Mouse (Mus musculus): ENCODE data around the gene Glb1.

Gene Glb1

DNA sequence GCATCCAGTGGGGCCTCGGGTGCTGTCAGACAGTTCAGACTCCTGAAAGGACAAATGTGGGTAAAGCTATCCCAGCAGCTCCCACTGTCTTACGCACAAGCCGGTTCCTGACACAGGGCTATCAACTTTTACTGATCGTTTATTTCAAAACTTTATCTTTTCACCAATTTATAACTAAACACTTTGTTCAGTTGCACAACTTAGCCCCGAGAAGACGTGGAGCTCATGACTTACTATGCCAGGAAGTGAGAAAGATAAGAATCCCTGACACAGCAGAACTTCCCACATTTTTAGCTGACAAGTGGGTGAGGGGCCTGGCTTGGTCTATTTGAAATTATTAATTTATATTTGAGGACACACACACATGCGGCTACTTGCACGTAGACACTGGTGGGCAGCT lies 6.2 kb upstream of the Glb1 start:
- in situ Hi-C loops (cut with MboI, MseI), result no loop called here

DNA sequence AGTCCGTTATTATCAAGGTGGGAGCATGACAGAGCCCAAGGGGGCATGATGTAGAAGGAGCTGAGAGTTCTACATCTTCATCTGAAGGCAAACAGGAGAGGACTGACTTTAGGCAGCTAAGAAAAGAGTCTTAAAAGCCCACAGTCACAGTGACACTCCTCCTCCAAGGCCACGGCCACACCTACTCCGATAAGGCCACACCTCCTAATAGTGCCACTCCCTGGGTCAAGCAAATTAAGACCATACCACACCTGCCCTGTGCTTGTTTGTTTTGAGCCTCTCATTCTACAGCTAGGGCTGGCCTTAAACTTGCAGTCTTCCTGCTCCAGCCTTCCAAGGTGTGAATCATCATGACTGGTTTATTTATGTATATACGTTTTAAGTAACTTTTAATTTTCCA lies 5.6 kb upstream of the Glb1 start:
- in situ Hi-C loops (cut with MboI, MseI), result no loop called here

DNA sequence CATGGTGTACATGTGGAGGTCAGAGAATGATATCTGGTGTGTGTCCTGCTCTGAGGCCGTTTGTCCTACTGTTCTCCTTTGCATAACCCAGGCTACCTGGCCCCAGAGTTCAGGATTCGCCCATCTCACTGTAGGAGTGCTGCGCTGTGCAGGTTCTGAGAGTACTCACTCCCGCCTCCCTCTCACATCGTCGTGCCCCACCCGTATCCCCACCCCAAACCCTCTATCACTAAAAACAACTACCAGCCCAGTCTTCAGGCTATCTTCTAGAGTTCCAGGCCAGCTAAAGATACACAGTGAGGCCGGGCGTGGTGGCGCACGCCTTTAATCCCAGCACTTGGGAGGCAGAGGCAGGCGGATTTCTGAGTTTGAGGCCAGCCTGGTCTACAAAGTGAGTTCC lies 1.2 kb upstream of the Glb1 start:
- in situ Hi-C loops (cut with MboI, MseI), result no loop called here

DNA sequence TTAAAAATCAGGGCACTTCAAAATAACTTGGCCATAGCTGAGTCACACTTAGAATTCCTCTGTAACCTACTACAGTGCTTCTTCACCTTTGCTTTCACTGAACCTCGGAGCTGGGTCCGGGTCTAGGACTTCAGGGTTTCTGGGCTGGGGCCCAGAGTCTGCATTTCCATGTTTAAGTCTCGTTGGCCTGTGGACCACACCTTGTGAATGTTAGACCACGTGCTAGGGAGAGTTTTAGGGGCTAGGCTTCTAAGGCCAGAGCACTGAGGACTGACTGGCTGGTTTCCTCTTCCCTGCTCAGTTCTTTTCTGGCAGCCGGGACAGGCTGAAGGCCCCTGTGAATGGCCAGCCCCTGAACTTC lies 308 bp upstream of the Glb1 start:
- in situ Hi-C loops (cut with MboI, MseI), result no loop called here

DNA sequence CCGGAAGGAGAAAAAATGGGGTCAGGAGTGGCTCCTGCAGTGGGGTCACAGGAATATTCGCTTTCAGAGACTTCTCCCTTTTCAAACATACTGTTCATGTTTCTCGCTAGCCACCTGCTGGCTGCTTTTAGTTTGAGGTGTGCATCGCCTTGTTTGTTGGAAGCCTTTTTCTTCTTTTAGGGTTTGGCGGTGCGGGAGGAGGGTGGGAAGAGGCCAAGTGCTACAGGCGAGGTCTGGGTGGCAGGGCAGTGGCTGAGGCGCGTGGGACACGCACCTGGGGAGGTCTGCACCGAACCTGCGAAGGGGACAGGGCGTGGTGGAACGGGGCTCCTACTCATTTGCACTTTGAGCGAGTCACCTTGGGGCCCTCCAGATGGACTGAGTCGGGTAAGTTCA lies 807 bp downstream of the Glb1 start:
- in situ Hi-C loops (cut with MboI, MseI), result no loop called here

DNA sequence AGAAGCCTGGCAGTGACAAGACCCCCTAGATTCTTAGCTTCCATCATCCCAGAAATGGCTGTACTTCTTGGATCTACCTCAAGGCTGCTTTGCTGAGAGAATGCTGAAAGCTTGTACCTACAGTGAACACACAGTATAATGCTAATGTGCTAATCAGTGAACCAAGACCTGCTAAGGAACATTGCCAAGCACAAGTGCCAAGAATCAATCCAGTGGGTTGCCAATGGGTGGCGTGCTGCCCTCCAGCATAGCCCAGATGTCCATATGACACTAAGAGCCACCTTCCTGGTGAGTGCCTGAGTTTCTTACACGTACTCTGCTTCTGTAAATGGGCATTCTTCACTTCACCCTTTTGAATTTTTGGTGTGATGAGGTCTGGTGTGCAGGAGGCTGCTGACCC lies 6.8 kb downstream of the Glb1 start:
- in situ Hi-C loops (cut with MboI, MseI), result no loop called here

DNA sequence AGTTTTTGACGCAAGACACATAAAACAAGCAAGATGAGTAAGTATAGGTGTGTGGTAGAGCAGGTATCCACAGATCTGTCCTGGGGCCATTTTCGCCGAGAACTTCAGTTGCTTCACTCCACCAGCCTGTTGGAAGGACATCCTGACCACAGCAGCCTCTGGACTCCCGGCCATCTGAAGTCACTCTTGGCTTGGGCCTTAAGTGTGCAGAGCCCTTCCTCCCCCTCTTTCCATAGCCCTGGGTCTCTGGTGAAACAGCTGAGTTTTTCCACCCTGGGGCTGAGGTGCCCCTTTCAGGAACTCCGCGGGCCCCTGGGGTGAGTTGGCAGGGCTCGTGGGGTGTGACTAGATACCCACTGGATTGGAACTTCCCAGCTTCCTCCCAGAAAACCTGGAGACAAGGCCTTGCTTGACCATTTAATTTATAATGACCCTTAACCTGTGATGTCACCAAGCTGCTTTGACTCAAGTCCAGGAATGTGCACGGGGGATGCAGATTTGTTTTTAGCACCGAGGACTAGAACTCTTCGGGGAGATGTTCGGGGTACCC lies 9.5 kb downstream of the Glb1 start:
- in situ Hi-C loops (cut with MboI, MseI), result no loop called here

DNA sequence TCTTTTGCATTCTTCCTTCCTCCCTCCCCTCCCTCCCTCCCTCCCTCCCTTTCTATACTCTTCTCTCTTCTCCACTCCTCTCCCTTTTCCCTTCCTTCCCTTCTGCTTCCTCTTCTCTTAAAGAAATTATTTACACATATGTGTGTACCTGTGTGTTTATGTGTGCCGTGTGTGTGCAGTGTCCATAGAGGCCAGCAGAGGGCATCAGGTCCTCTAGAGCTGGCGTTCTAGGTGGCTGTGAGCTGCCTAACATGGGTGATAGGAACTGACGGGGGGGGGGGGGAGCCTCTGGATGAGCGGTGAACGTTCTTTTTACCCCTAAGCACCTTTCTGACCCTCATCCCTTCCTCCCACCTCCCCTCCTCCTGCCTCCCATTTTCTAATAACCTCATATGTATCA lies 10.4 kb downstream of the Glb1 start:
- in situ Hi-C loops (cut with MboI, MseI), result no loop called here

DNA sequence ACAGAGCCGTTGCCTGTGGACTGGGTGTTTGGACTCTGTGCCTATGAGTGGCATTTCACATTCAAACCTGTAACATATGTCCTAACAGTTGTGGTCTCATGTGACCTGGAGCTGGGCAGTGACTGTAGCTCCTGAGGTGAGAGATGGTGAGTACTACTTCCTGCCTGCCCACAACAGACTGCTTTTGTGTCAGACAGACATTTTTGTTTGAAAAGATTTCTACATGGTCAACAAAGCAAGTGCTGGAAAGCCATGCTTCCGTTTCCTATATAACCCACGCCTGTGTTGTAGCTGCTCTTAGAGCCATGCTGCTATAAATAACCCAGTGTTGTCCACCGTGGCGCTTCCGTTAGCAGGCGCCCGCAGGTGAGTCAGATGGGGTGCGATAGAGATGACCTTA lies 11.5 kb downstream of the Glb1 start:
- in situ Hi-C loops (cut with MboI, MseI), result no loop called here

DNA sequence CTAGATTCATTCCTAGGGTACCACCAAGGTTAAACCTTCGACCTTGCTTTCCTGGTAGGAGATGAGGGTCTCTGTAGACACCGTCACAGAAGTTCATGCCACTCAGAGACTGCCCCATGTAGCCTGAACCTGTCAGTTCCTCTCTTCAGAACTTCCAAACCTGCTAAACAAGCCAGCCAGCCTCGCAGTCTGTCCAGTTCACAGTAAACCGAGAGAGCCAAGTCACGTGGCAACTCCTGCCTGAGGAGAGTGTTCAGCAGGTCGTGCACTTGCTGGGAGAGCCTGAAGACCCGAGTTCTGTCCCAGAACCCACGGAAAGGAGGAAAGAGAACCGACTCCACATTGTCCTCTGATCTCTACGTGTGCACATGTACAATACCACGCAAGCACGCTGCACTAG lies 13.0 kb downstream of the Glb1 start:
- in situ Hi-C loops (cut with MboI, MseI), result no loop called here

DNA sequence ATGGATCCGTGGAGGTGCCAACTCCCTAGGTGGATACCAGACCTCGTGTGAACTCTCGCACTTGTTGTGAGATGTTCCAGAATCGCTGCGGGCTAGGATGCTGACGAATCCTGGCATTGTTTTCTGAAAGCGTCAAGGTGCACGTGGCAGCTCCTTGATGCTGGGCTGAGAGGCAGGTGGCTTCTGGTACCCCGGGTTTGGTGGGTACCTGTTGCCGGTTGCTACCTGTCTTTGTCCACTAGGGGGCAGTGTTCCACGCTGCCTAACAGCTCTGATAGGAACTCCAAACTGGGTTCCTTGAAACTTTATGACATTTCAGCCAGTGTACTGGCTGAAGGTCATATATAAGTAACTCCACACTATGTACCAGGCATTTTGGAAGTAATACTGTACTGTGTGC lies 14.8 kb downstream of the Glb1 start:
- in situ Hi-C loops (cut with MboI, MseI), result loop anchor here (5.0 kb wide), 2 partner anchors 87 to 167 kb away; partner anchors contain the start of gene Ccr4

DNA sequence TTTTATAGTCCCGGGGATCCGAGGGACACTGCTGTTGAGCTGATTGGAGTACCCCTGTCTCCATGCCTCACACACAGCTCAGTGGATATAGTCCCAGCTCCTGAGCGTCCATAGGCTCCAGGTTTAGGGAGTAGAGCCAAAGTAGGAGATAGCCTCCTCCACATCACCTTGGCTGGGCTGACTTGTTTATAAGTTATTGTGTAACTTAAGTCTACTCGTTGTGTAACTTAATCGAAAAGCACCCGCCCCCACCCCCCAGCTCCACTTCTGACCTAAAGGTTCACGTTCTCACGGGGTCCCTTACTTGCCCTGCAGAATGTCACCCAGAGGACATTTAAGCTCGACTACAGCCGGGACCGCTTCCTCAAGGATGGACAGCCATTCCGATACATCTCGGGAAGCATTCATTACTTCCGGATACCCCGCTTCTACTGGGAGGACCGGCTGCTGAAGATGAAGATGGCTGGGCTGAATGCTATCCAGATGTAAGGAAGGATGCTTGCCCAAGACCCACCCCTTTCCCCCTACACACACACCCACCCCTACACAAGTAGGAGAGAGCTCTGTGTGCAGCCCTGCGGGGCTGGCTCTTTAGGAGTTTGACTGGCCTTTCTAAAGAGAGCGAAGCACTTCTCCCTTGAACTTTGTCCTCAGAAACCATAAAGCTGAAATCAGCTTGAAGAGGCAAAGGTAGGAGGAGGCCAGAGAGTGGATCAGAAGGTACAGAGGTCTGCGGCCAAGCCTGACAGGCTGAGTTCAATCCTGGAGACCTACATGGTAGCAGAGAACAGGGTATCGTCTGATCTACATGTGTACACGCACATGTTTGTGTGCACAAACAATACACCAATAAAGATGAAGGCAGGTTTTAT lies 16.0 kb downstream of the Glb1 start:
- in situ Hi-C loops (cut with MboI, MseI), result loop anchor here (5.0 kb wide), 2 partner anchors 85 to 165 kb away; partner anchors contain the start of gene Ccr4

DNA sequence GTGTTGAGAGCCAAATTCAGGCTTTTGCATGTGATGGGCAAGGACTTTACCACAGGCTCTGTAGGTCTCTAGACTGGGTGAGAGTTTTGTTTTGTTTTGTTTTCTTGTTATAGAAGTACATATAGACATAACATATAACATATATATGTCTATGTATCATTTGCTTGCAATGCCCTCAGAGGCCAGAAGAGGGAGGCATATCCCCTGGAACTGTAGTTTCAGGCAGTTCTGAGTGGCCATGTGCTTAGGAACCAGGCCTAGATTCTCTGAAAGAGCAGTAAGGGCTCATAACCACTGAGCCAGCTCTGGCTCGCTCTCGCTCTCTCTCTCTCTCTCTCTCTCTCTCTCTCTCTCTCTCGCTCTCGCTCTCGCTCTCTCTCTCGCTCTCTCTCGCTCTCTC lies 17.3 kb downstream of the Glb1 start:
- in situ Hi-C loops (cut with MboI, MseI), result loop anchor here (5.0 kb wide), 2 partner anchors 84 to 164 kb away; partner anchors contain the start of gene Ccr4

DNA sequence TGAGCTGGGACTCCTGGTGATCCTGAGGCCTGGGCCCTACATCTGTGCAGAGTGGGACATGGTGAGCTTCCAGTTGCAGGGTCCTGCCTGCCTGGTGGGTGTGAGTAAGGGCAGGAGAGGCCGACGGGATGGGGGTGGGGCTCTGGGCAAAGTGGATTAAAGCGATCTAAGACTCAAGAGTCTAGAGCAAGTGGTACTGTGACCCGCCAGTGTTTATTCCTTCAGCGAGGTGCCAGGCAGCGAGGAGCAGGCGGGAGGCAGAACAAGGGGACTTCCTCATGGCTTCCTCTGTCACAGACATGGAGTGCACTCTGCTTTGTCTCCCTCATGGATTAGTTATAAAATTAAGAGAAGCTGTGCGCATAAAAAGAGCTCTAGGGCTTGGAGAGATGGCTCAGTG lies 19.6 kb downstream of the Glb1 start:
- in situ Hi-C loops (cut with MboI, MseI), result no loop called here

DNA sequence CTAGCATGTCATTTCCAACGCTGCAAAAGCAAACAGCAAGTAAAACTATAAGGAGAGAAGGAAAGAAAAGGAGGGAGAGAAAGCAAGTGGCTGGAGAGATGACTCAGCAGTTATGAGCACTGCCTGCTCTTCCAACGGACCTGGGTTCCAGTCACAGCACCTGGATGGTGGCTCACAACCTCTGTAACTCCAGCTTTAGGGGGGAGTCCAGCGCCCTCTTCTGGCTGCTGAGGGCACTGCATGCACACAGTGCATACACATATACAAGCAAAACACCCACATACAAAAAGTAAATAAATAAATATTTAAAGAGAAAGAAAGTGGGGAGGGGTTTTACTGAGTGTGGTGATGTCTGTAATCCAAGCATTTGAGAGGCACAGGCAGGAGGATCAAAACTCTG lies 20.2 kb downstream of the Glb1 start:
- in situ Hi-C loops (cut with MboI, MseI), result no loop called here

DNA sequence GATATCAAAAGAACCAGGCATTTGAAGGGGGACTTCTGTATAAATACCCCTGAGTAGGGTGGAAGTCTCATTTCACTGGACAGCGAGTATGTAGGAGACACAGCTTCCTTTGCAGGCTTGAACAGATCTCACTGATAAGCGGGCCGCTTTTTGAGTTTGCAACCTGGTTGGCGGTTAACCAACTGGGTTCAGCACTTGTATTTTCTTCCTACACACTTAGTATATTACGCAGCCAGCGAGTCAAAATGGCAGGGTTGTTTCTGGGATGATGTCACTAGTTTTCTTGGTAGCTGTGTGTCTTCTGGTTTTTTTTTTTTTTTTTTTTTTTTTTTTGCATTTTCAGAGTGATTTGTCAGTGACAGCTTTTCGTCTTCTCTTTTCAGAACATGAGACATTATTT lies 20.9 kb downstream of the Glb1 start:
- in situ Hi-C loops (cut with MboI, MseI), result no loop called here

DNA sequence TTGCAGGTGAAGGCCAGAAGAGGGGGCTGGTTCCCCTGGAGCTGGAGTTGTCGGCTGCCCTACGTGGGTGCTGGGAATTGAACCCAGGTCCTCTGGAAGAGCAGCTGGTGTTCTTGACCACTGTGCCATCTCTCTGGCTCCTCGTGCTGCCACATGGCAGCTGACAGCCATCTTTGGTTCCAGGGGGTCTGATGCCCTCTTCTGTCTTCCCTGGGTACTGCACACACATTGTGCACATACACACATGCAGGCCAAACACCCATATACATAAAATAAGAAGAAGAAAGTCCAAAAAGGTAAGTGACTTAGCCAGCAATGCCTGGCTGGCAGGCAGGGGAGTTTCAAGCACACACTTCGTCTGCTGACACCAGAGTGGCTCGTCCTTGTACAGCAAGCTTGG lies 24.7 kb downstream of the Glb1 start:
- in situ Hi-C loops (cut with MboI, MseI), result no loop called here

DNA sequence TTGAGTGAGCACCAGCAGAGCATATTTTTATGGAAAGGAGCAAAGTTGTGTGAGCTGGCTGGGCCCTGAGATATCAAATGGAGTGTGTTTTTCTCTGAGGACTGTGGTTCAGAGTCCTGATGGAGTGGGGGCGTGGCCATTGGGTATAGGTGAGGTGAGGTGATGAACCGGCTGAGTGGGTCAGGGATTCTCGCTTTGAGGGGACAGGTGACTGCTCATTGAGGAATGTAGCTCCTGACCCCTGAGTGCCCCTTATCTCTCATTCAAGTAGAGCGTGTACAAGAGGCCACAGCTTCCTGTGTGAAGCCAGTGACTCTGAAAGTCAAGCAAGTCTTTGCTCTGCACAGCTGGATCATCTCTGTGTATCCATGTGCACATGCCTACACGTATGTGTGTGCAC lies 25.3 kb downstream of the Glb1 start:
- in situ Hi-C loops (cut with MboI, MseI), result no loop called here

DNA sequence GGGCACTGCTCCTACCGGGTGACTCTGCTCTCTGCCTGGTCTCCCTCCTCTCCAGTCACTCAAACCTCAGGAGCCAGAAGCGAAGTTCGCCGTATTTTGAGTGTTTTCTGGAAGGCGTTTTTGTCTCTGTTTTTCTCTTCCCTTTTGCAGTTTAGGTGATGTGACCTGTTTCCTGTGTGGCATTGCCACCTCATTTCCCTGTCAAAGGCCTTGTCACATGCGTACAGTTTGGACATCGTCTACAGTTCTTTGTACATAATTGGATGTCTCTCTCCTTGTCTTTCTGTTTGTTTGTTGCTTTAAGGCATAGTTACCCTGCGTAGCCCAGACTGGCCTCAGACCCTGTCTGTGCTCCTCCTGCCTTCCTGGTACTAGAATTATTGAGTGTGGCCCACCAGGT lies 26.5 kb downstream of the Glb1 start:
- in situ Hi-C loops (cut with MboI, MseI), result no loop called here

DNA sequence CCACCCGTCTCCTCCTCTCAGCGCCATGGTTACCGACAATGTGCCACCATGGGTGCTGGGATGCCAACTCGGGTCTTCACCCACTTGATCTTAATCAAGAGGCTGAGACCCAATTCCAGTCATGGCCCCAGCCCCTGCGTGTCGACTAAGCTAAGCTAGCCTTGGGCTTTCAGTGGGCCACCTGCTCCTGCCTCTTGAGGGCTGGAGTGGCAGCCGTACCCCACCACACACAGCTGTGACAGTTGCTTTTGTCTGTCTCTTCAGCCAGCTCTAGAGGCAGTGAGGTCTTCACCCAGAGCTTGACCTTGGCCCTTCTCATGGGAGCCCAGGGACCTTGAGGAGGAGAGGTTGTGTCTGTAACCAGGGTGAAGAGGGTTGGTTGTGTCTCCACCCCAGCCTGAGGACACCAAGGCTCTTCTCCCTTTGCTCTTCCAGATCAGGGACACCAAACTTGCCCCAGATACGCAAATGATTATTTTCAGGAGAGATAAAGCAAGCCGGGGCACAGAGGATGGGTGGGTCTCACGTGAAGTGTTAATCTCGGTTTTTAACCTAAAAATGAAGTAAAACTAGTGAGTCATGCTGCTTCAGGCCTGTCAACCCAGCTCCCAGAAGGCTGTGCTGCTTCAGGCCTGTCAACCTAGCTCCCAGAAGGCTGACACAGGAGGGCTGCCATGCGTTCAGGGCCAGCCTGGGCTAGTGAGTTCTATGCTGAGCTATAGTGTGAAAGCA lies 27.4 kb downstream of the Glb1 start:
- in situ Hi-C loops (cut with MboI, MseI), result no loop called here

DNA sequence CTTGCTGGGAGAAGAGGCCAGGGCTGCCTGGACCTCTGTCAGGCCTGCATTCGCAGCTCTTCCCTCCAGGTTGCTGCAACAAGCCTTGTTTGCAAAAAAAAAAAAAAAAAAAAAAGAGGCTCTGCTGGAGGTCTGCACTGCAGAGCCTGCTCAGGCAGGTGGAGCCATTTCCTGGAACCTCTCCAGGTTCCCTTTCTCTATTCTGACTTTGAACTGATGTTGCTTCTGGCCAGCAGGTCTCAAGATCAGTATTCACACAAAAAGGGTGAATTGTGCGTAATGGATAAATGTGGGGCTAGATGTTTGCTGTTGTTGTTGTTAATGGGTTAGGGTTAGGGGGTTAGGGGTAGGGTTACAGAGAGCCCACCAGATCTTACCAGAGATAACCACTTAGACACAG lies 34.8 kb downstream of the Glb1 start:
- in situ Hi-C loops (cut with MboI, MseI), result no loop called here

DNA sequence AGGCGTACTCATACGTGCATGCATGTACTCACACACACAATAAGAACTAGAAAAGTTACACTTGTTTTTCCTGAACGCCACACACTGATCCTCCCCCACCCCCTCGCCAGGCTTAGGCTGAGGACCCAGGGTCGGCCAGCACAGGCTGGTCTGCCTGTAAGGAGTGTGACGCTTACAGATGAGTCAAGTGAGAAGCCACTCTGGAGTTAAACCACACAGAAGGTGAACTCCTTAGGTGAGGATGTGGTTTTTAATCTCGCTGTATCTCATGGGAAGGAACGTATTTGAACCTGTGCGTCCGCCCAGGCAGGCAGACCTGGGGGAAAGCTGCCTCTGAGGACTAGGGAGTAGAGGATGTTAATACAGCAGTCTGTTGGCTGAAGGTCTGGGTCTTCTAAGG lies 39.7 kb downstream of the Glb1 start:
- in situ Hi-C loops (cut with MboI, MseI), result no loop called here

DNA sequence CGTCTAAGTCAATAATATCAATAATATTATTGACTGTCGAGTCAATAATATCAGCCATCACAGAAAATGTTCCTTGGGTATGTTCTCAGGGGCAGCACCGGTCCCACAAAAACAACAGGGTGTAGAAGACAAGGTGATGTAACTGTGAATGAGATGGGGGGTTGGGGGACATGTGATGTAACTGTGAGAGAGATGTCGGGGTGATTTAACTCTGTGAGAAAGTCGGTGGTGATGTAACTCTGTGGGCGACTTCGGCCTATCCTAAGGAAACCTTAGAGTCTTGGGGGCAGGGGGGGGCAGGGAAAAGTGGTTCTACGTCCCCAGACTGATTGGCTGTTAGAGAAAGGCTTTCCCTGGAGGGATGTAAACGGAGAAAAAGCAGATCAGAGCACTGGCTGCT lies 41.3 kb downstream of the Glb1 start:
- in situ Hi-C loops (cut with MboI, MseI), result no loop called here
